Mouse (Mus musculus) neural tube, embryonic 14.5 days (tissue): Measurements from ENCODE around the gene Cdkn1b. TPM values are rescaled to one million over a fixed set of nuclear protein-coding genes. Genes with fewer than 3 reads are reported as not detected.

ENCODE experiments used
- ATAC-seq: fragments of 200-750 bp; cut with Nextera tagmentation; 2 replicates; pipeline ENCODE4 v1.8.0; 2017; ENCODE audit warnings: low read depth, mild to moderate bottlenecking, moderate TSS enrichment, moderate library complexity
- H3K27ac ChIP-seq: fragments of 300-500 bp; sonication (generic); 2 replicates; pipeline ENCODE4 v1.5.1; 2014; ENCODE audit warnings: low read depth, mild to moderate bottlenecking, control low read depth, low read length, moderate library complexity, mixed read lengths
- H3K27me3 ChIP-seq: fragments of 300-500 bp; sonication (generic); 2 replicates; pipeline ENCODE4 v1.6.1; 2014; ENCODE audit warnings: low read length; ENCODE audit not compliant: control insufficient read depth, insufficient read depth
- H3K36me3 ChIP-seq: fragments of 300-500 bp; sonication (generic); 2 replicates; pipeline ENCODE4 v1.6.1; 2014; ENCODE audit warnings: low read length, mixed read lengths; ENCODE audit not compliant: control insufficient read depth, insufficient read depth
- H3K4me1 ChIP-seq: fragments of 300-500 bp; sonication (generic); 2 replicates; pipeline ENCODE4 v1.6.1; 2014; ENCODE audit warnings: low read length; ENCODE audit not compliant: control insufficient read depth, insufficient read depth
- H3K4me2 ChIP-seq: fragments of 300-500 bp; sonication (generic); 2 replicates; pipeline ENCODE4 v1.6.1; 2014; ENCODE audit warnings: mild to moderate bottlenecking, low read depth, low read length, control low read depth
- H3K4me3 ChIP-seq: fragments of 300-500 bp; sonication (generic); 2 replicates; pipeline ENCODE4 v1.5.1; 2014; ENCODE audit warnings: low read depth, low read length, control low read depth, mixed read lengths
- H3K9ac ChIP-seq: fragments of 300-500 bp; sonication (generic); replicated peaks from 2 replicates; pipeline ENCODE4 v1.6.1; 2014; ENCODE audit warnings: low read depth, mild to moderate bottlenecking, control low read depth, low read length, mixed read lengths
- H3K9me3 ChIP-seq: fragments of 300-500 bp; sonication (generic); 2 replicates; pipeline ENCODE4 v1.6.1; 2016; ENCODE audit warnings: low read length; ENCODE audit not compliant: control insufficient read depth
- WGBS: fragments of 180-500 bp; shearing (Covaris S2); extraction: QIAGEN DNeasy Blood & Tissue Kit; methylation state at CpG from one replicate; pipeline ENCODE4 v1.1.7; 2014; 5-methylcytosine and 5-hydroxymethylcytosine counted together
- polyA plus RNA-seq: library from polyadenylated mRNA; unstranded; fragments of >200 nt; fragmentation: Nextera tagmentation; extraction: Ambion mirVana; gene quantifications from 2 replicates; pipeline ENCODE4 v1.2.1, GENCODE M21; 2014

Cdkn1b gene
- 16.7 and 17.5 TPM in 2 replicates for polyA plus RNA-seq

- Histone ChIP-seq H3K27ac (peak within 1 kb of the TSS; percentile 97), H3K9me3 (no peaks in the 10 kb centered on the region), H3K27me3 (no peaks in the 10 kb centered on the region), H3K4me1 (peaks cover 25% of the 10 kb centered on the region), H3K4me3 (peak within 1 kb of the TSS; percentile 88), H3K36me3 (no peaks in the 10 kb centered on the region), H3K4me2 (peak within 1 kb of the TSS; percentile 94), H3K9ac (peak within 1 kb of the TSS; percentile 80)
- peak; percentile 96 for ATAC-seq
- WGBS, result under 1% methylated on average over 76 of the region's 77 CpGs
Measured at GRCm38 (mm10) chr6:134920190-134921013, at the start of gene Cdkn1b. TSS of gene Cdkn1b (plus strand) at chr6:134920401.

DNA sequence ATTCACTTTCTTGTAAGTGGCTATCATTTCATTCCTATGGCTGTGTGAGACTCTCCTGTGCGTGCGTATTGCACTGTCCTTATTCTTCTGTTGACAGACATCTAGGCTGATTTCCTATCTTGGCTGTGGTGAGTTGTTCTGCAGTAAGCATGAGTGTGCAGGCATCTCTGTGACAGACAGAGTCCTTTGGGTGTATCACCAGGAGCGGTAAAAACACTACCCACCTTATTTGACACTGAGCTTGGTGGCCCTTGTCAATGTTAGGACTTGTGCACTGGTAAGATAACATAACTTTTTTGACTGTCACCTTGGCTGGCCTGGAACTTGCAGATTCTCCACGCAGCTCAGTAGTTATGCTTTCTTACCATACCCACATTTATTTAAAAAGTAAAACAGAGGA lies 49.3 kb upstream of the Cdkn1b start:
- no peak for ATAC-seq
- Histone ChIP-seq H3K4me3 (no peak overlapping the region), H3K4me1 (no peaks in the 10 kb centered on the region), H3K36me3 (peaks cover 26% of the 10 kb centered on the region), H3K9ac (no peak overlapping the region), H3K4me2 (no peak overlapping the region), H3K27me3 (no peaks in the 10 kb centered on the region), H3K27ac (no peak overlapping the region), H3K9me3 (no peaks in the 10 kb centered on the region)
- WGBS, result 96% methylated on average over 4 of the region's 4 CpGs

DNA sequence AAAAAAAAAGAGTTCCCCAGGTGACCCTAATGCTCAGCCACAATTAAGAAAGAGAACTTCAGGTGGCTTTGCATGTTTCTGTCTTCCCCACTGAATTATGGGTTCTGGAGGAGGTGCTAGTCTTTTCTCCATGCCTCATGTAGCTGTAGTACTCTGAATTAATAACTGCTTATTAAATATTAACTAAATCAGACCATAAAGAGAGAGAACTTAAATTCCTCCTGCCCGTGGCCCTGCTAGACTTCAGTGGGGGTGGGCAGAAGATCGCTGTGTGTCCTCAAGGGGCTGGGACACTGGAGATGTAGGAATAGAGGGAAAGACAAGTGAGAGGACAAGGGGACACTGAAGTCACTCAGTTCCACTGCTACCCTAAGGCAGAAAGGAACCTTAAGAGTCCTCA lies 48.0 kb upstream of the Cdkn1b start:
- ATAC-seq, result no peak
- Histone ChIP-seq H3K36me3 (peaks cover 26% of the 10 kb centered on the region), H3K9ac (no peak overlapping the region)

DNA sequence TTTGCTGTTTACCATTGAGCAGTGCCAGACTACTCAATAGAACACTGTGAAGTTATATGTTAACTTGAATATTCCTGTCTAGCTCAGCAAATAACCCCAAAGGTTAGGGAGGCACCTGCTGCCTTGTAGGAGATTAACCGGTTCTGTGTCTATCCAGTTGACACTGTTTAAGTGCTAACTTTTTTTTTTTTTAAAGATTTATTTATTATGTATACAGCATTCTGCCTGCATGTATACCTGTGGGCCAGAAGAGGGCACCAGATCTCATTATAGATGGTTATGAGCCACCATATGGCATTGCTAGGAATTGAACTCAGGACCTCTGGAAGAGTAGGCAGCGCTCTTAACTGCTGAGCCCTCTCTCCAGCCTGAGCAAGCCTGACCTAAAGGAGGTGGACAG lies 47.2 kb upstream of the Cdkn1b start:
- no peak for ATAC-seq
- Histone ChIP-seq H3K9me3 (no peaks in the 10 kb centered on the region), H3K4me1 (no peaks in the 10 kb centered on the region), H3K36me3 (peaks cover 21% of the 10 kb centered on the region), H3K27ac (no peak overlapping the region), H3K4me3 (no peak overlapping the region), H3K27me3 (no peaks in the 10 kb centered on the region), H3K9ac (no peak overlapping the region), H3K4me2 (no peak overlapping the region)
- WGBS, result 85% methylated on average over 2 of the region's 2 CpGs

More for the DNA sequence above, 48.0 kb upstream of the Cdkn1b start:
- WGBS, result 68% methylated on average over 2 of the region's 2 CpGs
- Histone ChIP-seq H3K4me2 (no peak overlapping the region), H3K4me1 (no peaks in the 10 kb centered on the region), H3K4me3 (no peak overlapping the region), H3K9me3 (no peaks in the 10 kb centered on the region), H3K27me3 (no peaks in the 10 kb centered on the region), H3K27ac (no peak overlapping the region)

DNA sequence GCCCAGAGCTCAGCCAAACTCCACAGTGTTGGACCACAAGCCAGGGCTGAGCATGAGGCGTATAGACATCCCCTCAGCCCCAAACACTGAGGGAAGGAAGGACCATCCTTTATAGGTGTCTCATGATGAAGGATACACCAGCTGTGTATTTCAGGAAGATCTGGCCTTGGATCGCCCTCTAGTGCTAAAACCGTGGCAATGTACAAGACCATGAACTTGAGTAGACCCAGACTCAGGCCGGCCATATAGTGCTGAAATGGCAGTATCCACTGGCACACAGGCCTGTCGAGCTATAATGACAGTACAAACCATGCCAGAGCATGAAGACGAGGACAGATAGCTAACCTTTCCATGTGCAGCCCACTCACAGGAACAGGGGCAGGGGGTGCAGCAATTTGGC lies 43.4 kb upstream of the Cdkn1b start:
- Histone ChIP-seq H3K9ac (no peak overlapping the region), H3K9me3 (no peaks in the 10 kb centered on the region), H3K36me3 (0 out of 2 replicates have a peak, but pooled peaks cover 3% of the 10 kb centered on the region), H3K4me2 (no peak overlapping the region), H3K4me1 (0 out of 2 replicates have a peak, but pooled peaks cover 10% of the 10 kb centered on the region), H3K4me3 (no peak overlapping the region), H3K27me3 (no peaks in the 10 kb centered on the region), H3K27ac (no peak overlapping the region)
- WGBS, result 77% methylated on average over 6 of the region's 6 CpGs
- no peak for ATAC-seq

DNA sequence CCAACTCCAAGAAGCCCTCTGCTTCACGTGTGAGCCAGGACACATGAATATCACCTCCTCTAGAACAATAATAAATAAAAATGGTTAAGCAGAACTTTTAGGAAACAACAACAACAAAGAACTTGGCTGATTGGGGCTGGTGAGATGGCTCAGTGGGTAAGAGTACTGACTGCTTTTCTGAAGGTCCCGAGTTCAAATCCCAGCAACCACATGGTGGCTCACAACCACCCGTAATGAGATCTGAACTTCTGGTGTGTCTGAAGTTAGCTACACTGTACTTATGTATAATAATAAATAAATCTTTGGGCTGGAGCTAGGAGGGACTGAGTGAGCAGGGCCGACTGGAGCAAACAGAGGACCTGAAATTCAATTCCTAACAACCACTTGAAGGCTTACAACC lies 42.9 kb upstream of the Cdkn1b start:
- Histone ChIP-seq H3K27ac (no peak overlapping the region), H3K36me3 (0 out of 2 replicates have a peak, but pooled peaks cover 3% of the 10 kb centered on the region), H3K9me3 (no peaks in the 10 kb centered on the region), H3K4me1 (0 out of 2 replicates have a peak, but pooled peaks cover 10% of the 10 kb centered on the region), H3K27me3 (no peaks in the 10 kb centered on the region), H3K4me2 (no peak overlapping the region), H3K9ac (no peak overlapping the region), H3K4me3 (no peak overlapping the region)
- WGBS, result 94% methylated on average over 4 of the region's 4 CpGs
- ATAC-seq, result no peak

GRCm38 (mm10) chr6:134877892-134878291 lies 42.3 kb upstream of the Cdkn1b start:
- Histone ChIP-seq H3K36me3 (0 out of 2 replicates have a peak, but pooled peaks cover 3% of the 10 kb centered on the region), H3K27me3 (no peaks in the 10 kb centered on the region), H3K4me1 (0 out of 2 replicates have a peak, but pooled peaks cover 10% of the 10 kb centered on the region), H3K4me3 (no peak overlapping the region), H3K27ac (no peak overlapping the region), H3K4me2 (no peak overlapping the region), H3K9me3 (no peaks in the 10 kb centered on the region), H3K9ac (no peak overlapping the region)
- 76% methylated on average over 1 of the region's 1 CpGs for WGBS
- ATAC-seq, result no peak

DNA sequence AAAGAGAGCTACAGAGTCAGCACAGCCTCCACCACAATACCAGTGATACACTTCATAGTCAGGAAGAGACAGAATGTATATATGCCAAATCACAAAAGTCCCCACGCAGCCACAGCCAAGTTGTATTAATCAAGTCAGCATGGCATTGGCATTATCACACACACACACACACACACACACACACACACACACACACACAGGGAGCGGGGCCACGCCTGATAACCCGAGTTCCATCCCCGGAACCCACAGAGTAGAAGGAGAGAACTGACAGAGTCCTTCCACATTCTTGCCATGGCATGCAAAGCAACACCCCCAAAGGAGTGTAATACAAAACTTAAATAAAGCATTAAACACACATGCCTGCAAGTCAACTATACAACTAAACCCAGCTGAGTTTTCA lies 40.6 kb upstream of the Cdkn1b start:
- Histone ChIP-seq H3K4me2 (no peak overlapping the region), H3K9me3 (no peaks in the 10 kb centered on the region), H3K9ac (no peak overlapping the region), H3K27ac (no peak overlapping the region), H3K4me1 (peaks cover 11% of the 10 kb centered on the region), H3K27me3 (no peaks in the 10 kb centered on the region), H3K36me3 (0 out of 2 replicates have a peak, but pooled peaks cover 3% of the 10 kb centered on the region), H3K4me3 (no peak overlapping the region)
- WGBS, result 85% methylated on average over 5 of the region's 5 CpGs
- no peak for ATAC-seq

DNA sequence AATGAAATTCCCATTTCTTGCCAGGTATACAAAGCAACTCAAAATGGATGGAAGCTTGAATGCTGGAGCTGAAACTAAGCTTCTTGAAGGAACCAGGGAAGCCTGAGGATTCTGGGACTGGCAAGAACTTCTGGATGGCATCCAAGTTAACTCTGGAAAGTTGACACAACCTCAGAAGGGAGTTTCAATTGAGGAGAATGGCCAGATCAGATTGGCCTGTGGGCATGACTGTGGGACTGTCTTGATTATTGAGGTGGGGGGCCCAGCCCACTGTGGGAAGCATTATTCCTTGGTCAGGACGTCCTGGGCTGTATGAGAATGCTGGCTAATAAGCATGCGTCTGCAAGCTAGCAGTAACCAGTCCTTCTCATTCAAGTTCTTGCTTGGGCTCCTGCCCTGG lies 40.2 kb upstream of the Cdkn1b start:
- Histone ChIP-seq H3K36me3 (0 out of 2 replicates have a peak, but pooled peaks cover 3% of the 10 kb centered on the region), H3K27ac (no peak overlapping the region), H3K4me2 (no peak overlapping the region), H3K9me3 (no peaks in the 10 kb centered on the region), H3K4me1 (peaks cover 15% of the 10 kb centered on the region), H3K9ac (no peak overlapping the region), H3K27me3 (no peaks in the 10 kb centered on the region), H3K4me3 (no peak overlapping the region)
- ATAC-seq, result no peak
- WGBS, result 54% methylated on average over 2 of the region's 2 CpGs
